Mouse (Mus musculus) urinary bladder, postnatal 14 days (tissue): ENCODE measurements around the gene Desi1.

Source experiments
- DNase-seq: peaks from one replicate; pipeline ENCODE4 v3.0.0; 2021; ENCODE audit warnings: low spot score

Desi1 gene

GRCm38 (mm10) chr15:81964980-81965545 is 68.6 kb downstream of the Desi1 start:
- DNase-seq: no peak

- no peak for DNase-seq
These were observed 69.4 kb downstream of the Desi1 start for GRCm38 (mm10) chr15:81964262-81964661.

DNA sequence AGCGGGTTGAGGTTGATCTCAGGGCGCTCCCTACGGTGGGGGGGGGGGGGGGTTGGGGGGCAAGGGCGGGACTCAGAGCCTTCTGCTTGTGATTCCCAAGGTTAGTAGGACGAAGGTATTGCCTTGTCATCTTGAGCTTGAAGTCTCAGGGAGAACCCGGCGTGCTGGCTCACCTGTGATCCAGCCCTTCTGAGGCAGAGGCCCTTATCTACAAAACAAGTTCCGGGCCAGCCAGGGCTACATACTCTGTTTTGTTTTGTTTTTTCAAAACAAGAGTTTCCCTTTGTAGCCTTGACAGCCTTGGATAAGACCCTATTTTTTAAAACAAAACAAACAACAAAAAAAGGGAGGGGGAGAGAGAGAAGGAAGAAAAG is 72.6 kb downstream of the Desi1 start:
- DNase-seq: no peak

GRCm38 (mm10) chr15:81960171-81961077 is 73.2 kb downstream of the Desi1 start, which contains the start of gene Pmm1:
TSS of gene Pmm1 (minus strand) at chr15:81960930.
- DNase-seq: peak; percentile 100

GRCm38 (mm10) chr15:81958906-81959305 is 74.8 kb downstream of the Desi1 start:
- DNase-seq: no peak

DNA sequence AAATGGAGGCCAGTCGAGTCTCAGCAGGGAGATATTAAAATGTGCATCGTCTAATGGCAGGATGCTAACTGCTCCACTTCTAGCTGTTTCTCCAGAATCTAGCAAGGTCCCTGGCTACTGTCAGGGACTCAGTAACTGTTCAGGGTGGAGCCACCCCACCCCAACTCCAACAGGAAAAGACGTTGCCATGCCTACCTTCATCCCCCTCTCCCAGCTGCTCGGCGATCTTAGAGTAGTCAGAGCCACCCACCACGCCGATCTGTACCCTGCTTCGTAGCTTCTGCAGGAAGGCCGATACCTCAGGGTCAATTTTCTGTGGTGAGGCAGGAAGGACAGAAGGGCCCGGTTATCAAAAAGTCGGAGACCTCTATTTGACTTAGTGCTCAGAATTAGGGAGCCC is 76.1 kb downstream of the Desi1 start:
- DNase-seq: no peak

DNA sequence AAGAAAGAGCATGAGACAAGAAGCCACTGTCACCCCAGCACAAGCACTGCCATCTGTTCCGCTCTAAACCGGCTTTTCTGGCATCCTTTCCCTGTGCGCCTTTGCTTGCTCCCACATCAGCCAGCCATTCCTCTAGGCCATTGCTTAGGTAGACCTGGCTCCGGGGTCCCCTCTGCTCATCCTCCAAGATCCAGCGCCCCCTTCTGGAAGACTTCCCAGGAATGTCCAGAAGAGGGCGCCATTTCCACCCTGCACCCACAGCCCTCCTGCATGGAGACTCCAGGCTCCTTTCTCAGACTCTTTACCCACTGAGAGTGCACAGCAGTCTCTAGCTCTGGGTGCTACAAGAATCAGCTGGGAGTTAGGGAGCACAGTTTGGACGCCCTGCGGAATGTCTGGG is 77.2 kb downstream of the Desi1 start:
- DNase-seq: no peak

- DNase-seq: no peak
These were observed 78.2 kb downstream of the Desi1 start for GRCm38 (mm10) chr15:81955414-81955813.

DNA sequence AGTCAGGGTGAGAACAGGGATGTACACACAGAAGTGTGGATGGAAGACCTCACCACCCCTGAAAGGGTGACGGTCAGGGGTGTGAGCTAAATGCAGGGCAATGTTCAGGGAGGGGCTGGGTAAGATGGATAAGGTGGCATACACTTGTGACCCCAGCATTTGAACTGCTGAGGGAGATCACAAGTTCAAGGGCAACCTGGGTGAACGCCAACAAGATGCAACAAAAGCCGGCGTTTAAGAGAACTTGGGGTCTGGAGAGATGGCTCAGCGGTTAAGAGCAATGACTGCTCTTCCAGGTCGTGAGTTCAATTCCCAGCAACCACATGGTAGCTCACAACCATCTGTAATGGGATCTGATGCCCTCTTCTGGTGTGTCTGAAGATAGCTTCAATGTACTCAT is 78.9 kb downstream of the Desi1 start:
- DNase-seq: no peak

GRCm38 (mm10) chr15:81954151-81954583 is 79.5 kb downstream of the Desi1 start:
- DNase-seq: no peak

DNA sequence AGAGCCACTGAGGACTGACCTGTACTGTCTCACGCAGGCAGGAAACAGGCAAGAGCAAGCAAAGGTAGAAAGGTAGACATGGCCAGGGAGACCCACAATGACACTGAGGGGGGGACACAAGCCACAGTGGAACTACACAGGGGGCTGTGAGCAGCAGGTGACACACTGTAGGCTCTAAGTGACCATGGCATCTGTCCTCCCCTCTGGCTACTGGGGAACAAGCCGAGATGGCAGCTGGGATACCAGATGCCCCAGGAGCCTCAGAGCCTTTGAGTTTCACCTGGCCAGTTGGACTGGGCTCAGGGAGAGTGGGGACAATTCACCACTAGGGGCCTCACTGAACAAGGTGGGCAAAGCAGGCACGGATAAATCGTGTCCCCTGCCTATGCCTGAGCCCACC is 81.4 kb downstream of the Desi1 start:
- DNase-seq: no peak

DNA sequence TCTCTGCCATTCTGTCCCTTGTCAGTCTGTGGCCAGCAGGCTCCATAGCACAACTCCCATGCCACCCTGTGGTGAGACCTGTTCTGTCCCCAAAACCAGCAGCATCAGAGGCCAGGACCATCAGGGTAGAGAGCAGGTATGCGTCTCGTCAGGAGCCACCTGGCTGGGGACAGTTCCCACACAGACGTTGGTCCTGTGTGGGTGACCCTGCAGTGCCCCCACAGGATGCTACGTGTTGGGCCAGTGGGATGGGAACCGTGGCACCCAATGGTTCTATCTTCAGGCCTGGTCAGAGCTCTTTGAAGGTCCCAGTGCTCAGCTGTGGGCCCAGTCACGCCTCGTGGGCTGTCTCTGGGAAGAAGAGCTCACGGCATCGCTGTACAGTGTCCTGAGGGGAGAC is 82.5 kb downstream of the Desi1 start:
- no peak for DNase-seq

- no peak for DNase-seq
These were observed 82.9 kb downstream of the Desi1 start for GRCm38 (mm10) chr15:81950716-81951115.

DNA sequence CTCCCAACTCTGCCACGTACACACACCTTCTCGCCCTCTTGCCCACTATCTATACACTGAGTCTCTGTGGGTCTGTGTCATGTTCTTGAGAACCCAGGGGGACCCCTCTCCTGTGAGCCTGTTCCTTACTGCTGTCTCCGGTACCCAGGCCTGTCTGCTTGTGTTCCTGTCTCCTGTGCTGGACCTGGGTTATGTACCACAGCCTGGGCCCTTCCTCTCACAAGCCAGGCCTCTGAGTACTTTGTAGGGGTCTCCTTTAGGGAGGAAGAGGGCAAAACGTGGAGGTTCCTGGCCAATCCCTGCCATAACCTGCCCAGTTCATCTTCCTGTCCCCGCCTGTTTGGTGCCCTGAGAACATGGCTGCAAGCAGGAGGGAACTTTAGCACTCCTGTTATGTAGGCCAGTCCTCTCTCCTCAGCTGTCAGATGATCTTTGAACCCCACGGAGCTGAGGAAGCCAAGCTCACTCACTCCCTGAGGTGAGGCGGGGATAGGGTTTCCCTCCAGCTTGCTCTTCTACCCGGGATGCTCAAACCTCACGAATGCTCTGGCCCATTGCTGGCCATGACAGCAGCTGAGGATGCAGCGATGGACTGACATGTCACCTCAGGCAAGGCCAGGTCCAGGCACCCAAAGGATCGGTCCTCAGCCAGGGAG is 84.1 kb downstream of the Desi1 start:
- DNase-seq: no peak

GRCm38 (mm10) chr15:81949076-81949475 is 84.6 kb downstream of the Desi1 start:
- DNase-seq: no peak

DNA sequence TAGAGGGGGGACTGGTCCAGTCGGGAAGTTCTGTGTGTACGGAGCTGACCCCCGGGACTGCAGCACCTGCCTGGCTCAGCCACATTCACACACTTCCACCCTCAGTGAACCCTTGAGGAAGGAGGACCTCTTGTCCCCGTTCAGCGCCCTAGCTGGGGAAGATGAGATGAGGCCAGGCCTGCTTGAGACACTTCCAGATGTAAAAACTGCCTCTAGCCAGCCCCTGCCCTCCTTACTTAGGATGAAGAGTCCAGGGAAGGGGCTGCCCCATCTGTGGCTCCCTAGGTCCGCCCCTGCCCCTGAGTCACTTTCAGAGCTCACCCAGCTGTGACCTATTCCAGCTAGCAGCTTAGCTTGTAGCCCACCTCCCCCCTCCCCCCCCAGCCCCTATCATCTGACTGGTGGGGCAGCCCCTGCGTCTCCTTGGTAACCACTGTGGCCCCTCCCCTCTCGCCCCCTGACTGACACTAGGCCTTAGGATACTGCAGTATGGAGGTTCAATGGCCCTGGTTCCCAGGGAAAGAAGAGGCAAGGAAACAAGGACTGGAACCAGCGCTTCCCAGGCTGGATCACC is 90.4 kb downstream of the Desi1 start:
- DNase-seq: no peak
